Mouse (Mus musculus) frontal cortex, postnatal 14 days (tissue): ENCODE measurements around the gene Dlx2.

ENCODE experiments used
- DNase-seq, 2 experiments: peaks; one replicate each; pipeline ENCODE4 v3.0.0; 2022; ENCODE audit warnings: low spot score in 2 of 2

The Dlx2 gene

DNA sequence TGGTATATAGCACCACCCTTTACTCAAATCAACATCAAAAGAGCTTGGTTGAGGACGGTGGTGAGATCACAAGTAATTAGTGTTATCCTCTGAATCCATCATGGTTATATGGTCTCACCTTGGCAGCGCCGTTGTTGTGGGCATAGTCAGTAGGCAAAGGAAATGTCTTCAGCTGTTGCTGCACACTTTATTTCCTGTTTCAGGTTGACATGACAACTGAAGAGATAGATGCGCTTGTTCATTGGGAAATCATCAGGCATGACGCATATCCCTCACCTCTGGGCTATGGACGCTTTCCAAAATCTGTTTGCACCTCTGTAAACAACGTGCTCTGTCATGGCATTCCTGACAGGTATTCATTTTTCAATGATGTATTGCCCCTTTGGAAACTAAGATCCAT, 35.3 kb downstream of the Dlx2 start:
- DNase-seq: no peak

DNA sequence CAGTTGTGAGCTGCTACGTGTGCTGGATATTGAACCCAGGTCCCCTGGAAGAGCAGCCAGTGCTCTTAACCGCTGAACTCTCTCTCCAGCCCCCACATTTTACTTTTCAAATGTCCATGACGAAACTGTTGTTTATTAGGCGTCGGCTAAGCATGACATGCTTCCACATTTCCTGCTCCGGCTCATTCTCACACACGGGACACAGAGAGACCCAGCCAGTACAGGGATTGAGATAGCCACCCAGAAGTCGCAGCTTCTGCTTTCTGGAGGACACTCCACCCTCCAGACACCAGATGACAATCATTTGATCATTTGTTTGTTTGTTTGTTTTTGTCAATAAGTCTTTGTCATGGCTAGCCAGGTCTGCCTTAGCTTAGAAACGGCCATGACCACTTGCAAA, 41.7 kb downstream of the Dlx2 start:
- DNase-seq: no peak

DNA sequence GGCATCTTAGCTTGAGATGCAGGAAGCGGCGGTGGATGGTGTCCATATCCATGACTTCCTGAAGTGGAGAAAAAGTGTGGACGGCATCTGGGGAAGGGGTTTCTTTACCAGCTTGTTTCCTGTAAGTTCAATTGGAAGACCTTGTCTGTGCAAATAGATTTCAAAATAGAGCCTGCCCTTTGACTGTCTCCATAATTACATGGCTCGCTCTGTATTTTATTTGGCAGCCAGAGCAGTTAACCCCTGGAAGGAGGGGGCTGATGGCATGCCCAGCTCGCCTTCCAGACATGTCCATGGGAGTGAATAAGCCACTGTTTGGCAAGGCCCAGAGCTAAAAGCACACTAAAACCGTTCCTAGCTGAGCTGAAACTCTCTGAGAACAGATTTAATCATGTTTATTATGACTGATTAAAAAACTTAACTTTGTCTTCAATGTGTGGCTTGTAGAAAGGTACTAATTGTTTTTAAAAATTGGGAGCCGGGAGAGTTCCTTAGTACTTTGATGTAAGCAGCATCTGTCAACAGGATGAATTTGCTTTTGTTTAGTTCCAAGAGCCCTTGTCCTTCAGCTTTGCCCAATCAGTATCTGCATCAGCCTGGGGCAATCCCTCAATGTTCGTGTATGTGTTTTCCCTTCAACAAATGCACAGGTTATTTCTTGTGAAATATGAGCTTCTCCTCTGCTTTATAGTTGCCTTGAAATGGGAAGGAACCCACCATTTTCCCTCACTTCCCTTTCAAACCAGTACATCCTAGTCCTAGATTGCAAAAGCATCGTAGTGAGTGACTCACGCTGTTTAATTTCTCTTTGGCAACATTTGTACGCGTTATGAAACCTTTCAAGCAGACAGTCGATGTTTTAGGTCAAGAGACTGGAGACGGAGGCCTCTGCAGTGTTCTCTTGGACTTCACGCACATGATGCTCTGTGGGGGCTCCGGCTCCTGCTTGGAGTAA, 47.0 kb downstream of the Dlx2 start:
- DNase-seq: no peak

DNA sequence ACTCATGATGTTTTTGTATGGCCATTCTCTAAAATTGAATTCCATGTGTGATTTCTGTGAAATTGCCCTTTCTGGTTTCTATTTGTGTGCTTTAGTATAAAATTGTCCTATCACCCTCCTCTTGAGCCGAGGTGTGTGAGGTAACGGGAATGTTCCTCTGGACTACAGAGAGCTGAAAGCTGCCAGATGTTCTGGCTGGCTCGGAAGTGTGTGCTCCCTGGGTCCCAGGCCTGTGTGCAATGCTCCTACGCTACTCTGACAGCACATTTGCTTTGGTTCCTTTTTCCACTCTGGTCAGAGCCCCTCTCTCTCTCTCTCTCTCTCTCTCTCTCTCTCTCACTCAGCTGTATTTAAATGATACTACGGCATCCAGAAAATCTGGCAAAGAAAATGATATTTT, 49.4 kb downstream of the Dlx2 start:
- no peak for DNase-seq

DNA sequence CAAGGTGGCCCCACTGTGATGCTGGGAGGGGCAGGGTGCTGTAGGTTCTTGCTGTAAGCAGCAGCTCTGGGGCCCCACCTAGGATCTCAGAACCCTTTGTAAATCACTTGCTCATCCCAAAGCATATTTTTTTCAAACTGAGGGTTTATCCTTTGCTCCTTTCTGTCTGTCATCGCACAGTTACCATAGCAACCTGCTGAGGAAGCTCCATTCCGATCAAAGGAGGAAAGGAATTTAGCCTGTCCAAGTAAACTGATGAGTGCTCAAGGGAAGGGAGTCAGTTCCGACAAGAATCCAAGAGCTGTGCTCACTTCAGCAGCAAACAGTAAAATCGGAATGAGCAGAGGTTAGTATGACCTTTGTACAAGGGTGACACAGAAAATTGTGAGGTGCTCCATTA, 51.6 kb downstream of the Dlx2 start:
- DNase-seq: no peak

DNA sequence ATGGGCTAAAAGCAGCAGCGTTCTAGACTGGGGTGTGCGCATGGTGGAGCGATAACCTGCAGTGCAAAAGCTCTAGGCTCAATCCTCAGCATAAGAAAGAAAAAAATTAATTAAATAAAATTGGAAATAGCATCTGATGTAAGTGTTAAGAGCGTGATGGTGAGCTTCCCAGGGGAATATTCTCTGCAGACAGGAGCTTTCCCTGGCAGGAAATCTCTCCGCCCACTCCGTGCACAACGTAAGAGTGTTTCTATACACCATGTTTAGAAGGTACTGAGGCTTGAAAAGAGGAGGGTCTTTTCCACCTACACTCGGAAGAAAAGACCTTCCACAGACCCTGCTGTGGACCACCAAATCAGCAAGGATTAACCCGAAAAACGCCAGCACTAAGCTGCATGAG, 52.1 kb downstream of the Dlx2 start:
- no peak for DNase-seq
